Mouse (Mus musculus) bone marrow, adult 2 months (tissue): ENCODE data around the gene Gm5089.

Experiments used
- CTCF ChIP-seq: fragments of 200-500 bp; IDR thresholded peaks from 2 replicates; pipeline ENCODE4 v1.5.1; 2011; ENCODE audit warnings: low read length, control low read depth; ENCODE audit not compliant: control insufficient read depth, insufficient read depth
- POLR2A ChIP-seq: fragments of 200-500 bp; IDR thresholded peaks from 2 replicates; pipeline ENCODE4 v1.6.1; 2011; ENCODE audit warnings: low read depth, mild to moderate bottlenecking, control low read depth, low read length, borderline replicate concordance; ENCODE audit not compliant: control insufficient read depth

GRCm38 (mm10) chr14:122449601-122450495 is 1.1 kb downstream of the Gm5089 start:
- no peak for TF ChIP-seq CTCF
- no peak for TF ChIP-seq POLR2A
